Mouse (Mus musculus): Measurements from ENCODE around the gene Babam2. TPM values are rescaled to one million over a fixed set of nuclear protein-coding genes. Genes with fewer than 3 reads are reported as not detected.

The Babam2 gene
- total and polyA plus RNA-seq, 2 experiments from 2014 or later, result 31.2 to 66.2 TPM

- H3K27me3 ChIP-seq (ENCODE audit: insufficient read depth, low read length), result no peaks in the 10 kb centered on the region
- no peaks in the 10 kb centered on the region for H3K4me1 ChIP-seq (ENCODE audit: insufficient read depth, low read length)
- ATAC-seq (no peak), DNase-seq (ENCODE audit: low spot score) (no peak)
- no peak for TF ChIP-seq CTCF (IDR thresholded peaks at IDR 0.05; ENCODE audit: low read depth)
- H3K9ac ChIP-seq (replicated peaks; ENCODE audit: low read length), result no peak overlapping the region
- WGBS, result 88% methylated on average over 6 of the region's 6 CpGs
- H3K4me3 ChIP-seq (ENCODE audit: low read length), result no peak overlapping the region
- no peaks in the 10 kb centered on the region for H3K9me3 ChIP-seq (ENCODE audit: low read length)
- H3K4me2 ChIP-seq (ENCODE audit: low read depth, low read length), result no peak overlapping the region
- no peak overlapping the region for H3K27ac ChIP-seq
- H3K36me3 ChIP-seq (ENCODE audit: insufficient read depth, low read length), result no peaks in the 10 kb centered on the region
Measured at GRCm38 (mm10) chr5:31933296-31933695, 235.8 kb downstream of the Babam2 start.

- H3K27me3 ChIP-seq (ENCODE audit: insufficient read depth, low read length), result no peaks in the 10 kb centered on the region
- ATAC-seq, result no peak
Measured at GRCm38 (mm10) chr5:31934397-31934796, 236.9 kb downstream of the Babam2 start.

GRCm38 (mm10) chr5:31935936-31936335, 238.5 kb downstream of the Babam2 start:
- Histone ChIP-seq H3K9me3 (ENCODE audit: low read length) (no peaks in the 10 kb centered on the region), H3K36me3 (ENCODE audit: insufficient read depth, low read length) (no peaks in the 10 kb centered on the region), H3K4me3 (ENCODE audit: low read length) (no peak overlapping the region), H3K27ac (no peak overlapping the region), H3K27me3 (ENCODE audit: insufficient read depth, low read length) (no peaks in the 10 kb centered on the region), H3K9ac (replicated peaks; ENCODE audit: low read length) (no peak overlapping the region), H3K4me1 (ENCODE audit: insufficient read depth, low read length) (no peaks in the 10 kb centered on the region), H3K4me2 (ENCODE audit: low read depth, low read length) (no peak overlapping the region)
- no peak for TF ChIP-seq CTCF (IDR thresholded peaks at IDR 0.05; ENCODE audit: low read depth)
- WGBS, result 93% methylated on average over 3 of the region's 3 CpGs
- no peak for ATAC-seq
- no peak for DNase-seq (ENCODE audit: low spot score)

More at GRCm38 (mm10) chr5:31934397-31934796, 236.9 kb downstream of the Babam2 start:
- no peak overlapping the region for H3K4me2 ChIP-seq (ENCODE audit: low read depth, low read length)
- no peak overlapping the region for H3K4me3 ChIP-seq (ENCODE audit: low read length)
- H3K9ac ChIP-seq (replicated peaks; ENCODE audit: low read length), result no peak overlapping the region
- TF ChIP-seq CTCF (IDR thresholded peaks at IDR 0.05; ENCODE audit: low read depth), result no peak
- no peaks in the 10 kb centered on the region for H3K4me1 ChIP-seq (ENCODE audit: insufficient read depth, low read length)
- no peak overlapping the region for H3K27ac ChIP-seq
- no peaks in the 10 kb centered on the region for H3K36me3 ChIP-seq (ENCODE audit: insufficient read depth, low read length)
- no peak for DNase-seq (ENCODE audit: low spot score)
- H3K9me3 ChIP-seq (ENCODE audit: low read length), result no peaks in the 10 kb centered on the region
- 88% methylated on average over 3 of the region's 3 CpGs for WGBS

GRCm38 (mm10) chr5:31936523-31936922, 239.0 kb downstream of the Babam2 start:
- H3K9me3 ChIP-seq (ENCODE audit: low read length), result no peaks in the 10 kb centered on the region

GRCm38 (mm10) chr5:31940876-31941275, 243.4 kb downstream of the Babam2 start:
- WGBS, result 91% methylated on average over 8 of the region's 8 CpGs
- ATAC-seq, result no peak
- Histone ChIP-seq H3K9ac (replicated peaks; ENCODE audit: low read length) (no peak overlapping the region), H3K27ac (no peak overlapping the region), H3K36me3 (ENCODE audit: insufficient read depth, low read length) (no peaks in the 10 kb centered on the region), H3K4me2 (ENCODE audit: low read depth, low read length) (no peak overlapping the region), H3K4me1 (ENCODE audit: insufficient read depth, low read length) (no peaks in the 10 kb centered on the region), H3K4me3 (ENCODE audit: low read length) (no peak overlapping the region), H3K27me3 (ENCODE audit: insufficient read depth, low read length) (no peaks in the 10 kb centered on the region), H3K9me3 (ENCODE audit: low read length) (no peaks in the 10 kb centered on the region)
- DNase-seq (ENCODE audit: low spot score), result no peak
- TF ChIP-seq CTCF (IDR thresholded peaks at IDR 0.05; ENCODE audit: low read depth), result no peak

More at GRCm38 (mm10) chr5:31936523-31936922, 239.0 kb downstream of the Babam2 start:
- TF ChIP-seq CTCF (IDR thresholded peaks at IDR 0.05; ENCODE audit: low read depth), result no peak
- Histone ChIP-seq H3K4me1 (ENCODE audit: insufficient read depth, low read length) (no peaks in the 10 kb centered on the region), H3K9ac (replicated peaks; ENCODE audit: low read length) (no peak overlapping the region), H3K27me3 (ENCODE audit: insufficient read depth, low read length) (no peaks in the 10 kb centered on the region), H3K27ac (no peak overlapping the region), H3K4me3 (ENCODE audit: low read length) (no peak overlapping the region), H3K36me3 (ENCODE audit: insufficient read depth, low read length) (no peaks in the 10 kb centered on the region), H3K4me2 (ENCODE audit: low read depth, low read length) (no peak overlapping the region)
- ATAC-seq (no peak), DNase-seq (ENCODE audit: low spot score) (no peak)
- WGBS, result 73% methylated on average over 3 of the region's 3 CpGs

- Histone ChIP-seq H3K9me3 (ENCODE audit: low read length) (no peaks in the 10 kb centered on the region), H3K4me3 (ENCODE audit: low read length) (no peak overlapping the region), H3K27me3 (ENCODE audit: insufficient read depth, low read length) (no peaks in the 10 kb centered on the region), H3K9ac (replicated peaks; ENCODE audit: low read length) (no peak overlapping the region), H3K36me3 (ENCODE audit: insufficient read depth, low read length) (no peaks in the 10 kb centered on the region), H3K4me1 (ENCODE audit: insufficient read depth, low read length) (no peaks in the 10 kb centered on the region), H3K4me2 (ENCODE audit: low read depth, low read length) (no peak overlapping the region), H3K27ac (no peak overlapping the region)
- 69% methylated on average over 4 of the region's 4 CpGs for WGBS
- ATAC-seq, result no peak
- DNase-seq (ENCODE audit: low spot score), result no peak
- TF ChIP-seq CTCF (IDR thresholded peaks at IDR 0.05; ENCODE audit: low read depth), result peak; percentile 22
Measured at GRCm38 (mm10) chr5:31947185-31947584, 249.7 kb downstream of the Babam2 start.

- Histone ChIP-seq H3K4me2 (ENCODE audit: low read depth, low read length) (no peak overlapping the region), H3K36me3 (ENCODE audit: insufficient read depth, low read length) (no peaks in the 10 kb centered on the region), H3K4me1 (ENCODE audit: insufficient read depth, low read length) (no peaks in the 10 kb centered on the region), H3K9ac (replicated peaks; ENCODE audit: low read length) (no peak overlapping the region), H3K27ac (no peak overlapping the region), H3K4me3 (ENCODE audit: low read length) (no peak overlapping the region), H3K27me3 (ENCODE audit: insufficient read depth, low read length) (no peaks in the 10 kb centered on the region), H3K9me3 (ENCODE audit: low read length) (no peaks in the 10 kb centered on the region)
- ATAC-seq (no peak), DNase-seq (ENCODE audit: low spot score) (no peak)
- WGBS, result 92% methylated on average over 8 of the region's 8 CpGs
- no peak for TF ChIP-seq CTCF (IDR thresholded peaks at IDR 0.05; ENCODE audit: low read depth)
Measured at GRCm38 (mm10) chr5:31949389-31949788, 251.9 kb downstream of the Babam2 start.
